In genomic region chr8:122335638-122336250, GRCm38 (mm10) we compare ENCODE assay signal across 9 mouse cellular contexts. TPM values are rescaled to one million over a fixed set of nuclear protein-coding genes. Genes with fewer than 3 reads are reported as not detected.
A peak's percentile ranks its signal among the peaks of the same experiment; 100 is the strongest.
DNase-seq lines count a peak whose midpoint lies in the region; ATAC-seq lines count a peak whose summit lies in the region.
"Had no signal": no experiment of that assay in that cellular context is flagged by ENCODE, and none has a peak within 500 bp of the region (broad histone marks: within the 10 kb centered on the region; RNA-seq: fewer than 3 reads in every experiment).

No protein-coding gene starts in this region.

- H3K4me1 ChIP-seq in embryonic facial prominence, embryonic 11.5 days (ENCODE audit: control insufficient read depth, insufficient read depth, low read length): peaks cover 4% of the 10 kb centered on the region

- peak overlapping the region; percentile 43 for H3K9ac ChIP-seq in embryonic facial prominence, embryonic 11.5 days (replicated peaks; ENCODE audit: low read length)

- H3K4me2 ChIP-seq in embryonic facial prominence, embryonic 11.5 days (ENCODE audit: low read depth, low read length): peak overlapping the region; percentile 94

- intact Hi-C loops in left cerebral cortex, postnatal 10 days (cut with DNase I): loop anchor here (5.0 kb wide), 1 partner anchor 37 kb away; no protein-coding TSS in a partner anchor

- H3K9me3 ChIP-seq in embryonic facial prominence, embryonic 11.5 days (replicated peaks; ENCODE audit: control insufficient read depth, low read length): no peaks in the 10 kb centered on the region

- peaks cover 43% of the 10 kb centered on the region for H3K27me3 ChIP-seq in embryonic facial prominence, embryonic 11.5 days (ENCODE audit: control insufficient read depth, insufficient read depth, low read length)

- no peak overlapping the region for H3K27ac ChIP-seq in embryonic facial prominence, embryonic 11.5 days (replicated peaks; ENCODE audit: low read depth, low read length)

- ATAC-seq in embryonic facial prominence, embryonic 11.5 days (replicated peaks; ENCODE audit: insufficient number of reproducible peaks, low FRiP score, low TSS enrichment, low read depth): no peak
- ATAC-seq in megakaryocyte-erythroid progenitor cell, adult 5-6 weeks (replicated peaks; ENCODE audit: low FRiP score, low TSS enrichment, poor library complexity, severe bottlenecking): no peak

- 8% methylated on average over 57 of the region's 57 CpGs for WGBS in embryonic facial prominence, embryonic 11.5 days

- peak; percentile 51 to 60 for DNase-seq in cerebellum, postnatal 10 days
- no peak for DNase-seq in cerebellum, adult 11-12 months
- no peak for DNase-seq in embryonic facial prominence, embryonic 11.5 days (ENCODE audit: low spot score)
- peak; percentile 32 for DNase-seq in kidney, adult 9 months
- DNase-seq in lung, postnatal 4 days: peak; percentile 37 to 70
- DNase-seq in adrenal gland, postnatal 4 days (ENCODE audit: low spot score in 2 of 2): no peak
- no peak for DNase-seq in left cerebral cortex, postnatal 10 days (ENCODE audit: extremely low spot score in 1 of 2, low spot score in 2 of 2)

- H3K4me3 ChIP-seq in embryonic facial prominence, embryonic 11.5 days (ENCODE audit: low read depth, low read length): peak overlapping the region; percentile 50

- no peaks in the 10 kb centered on the region for H3K36me3 ChIP-seq in embryonic facial prominence, embryonic 11.5 days (replicated peaks; ENCODE audit: control insufficient read depth, insufficient read depth, low read depth, low read length)

RNA-seq across cellular contexts. Expression of gene Trhr2, which starts 24.8 kb away (rescaled TPM):
- polyA plus RNA-seq in embryonic facial prominence, embryonic 11.5 days (2014; fragmentation: Nextera tagmentation; extraction: Ambion mirVana): not detected in 2 replicates
- not detected in 2 replicates for total RNA-seq in megakaryocyte-erythroid progenitor cell, adult 5-6 weeks (2014; fragmentation: Nextera tagmentation)
- not detected in 2 replicates for total RNA-seq in megakaryocyte-erythroid progenitor cell, adult 5-6 weeks (2017)
- not detected for total RNA-seq in adrenal gland, postnatal 4 days (2021)
- 1 to 10 TPM; 1.4 to 1.9 TPM for total RNA-seq in left cerebral cortex, postnatal 10 days (2021)
- total RNA-seq: common myeloid progenitor, adult 5-6 weeks had no signal

RNA-seq across cellular contexts. Expression of gene Zc3h18, which starts 40.7 kb away (rescaled TPM):
- polyA plus RNA-seq in embryonic facial prominence, embryonic 11.5 days (2014; fragmentation: Nextera tagmentation; extraction: Ambion mirVana): 39.3 and 40.1 TPM in 2 replicates
- 69.7 and 77.5 TPM in 2 replicates for total RNA-seq in megakaryocyte-erythroid progenitor cell, adult 5-6 weeks (2014; fragmentation: Nextera tagmentation)
- total RNA-seq in megakaryocyte-erythroid progenitor cell, adult 5-6 weeks (2017): 81.4 and 93.2 TPM in 2 replicates
- 10 to 100 TPM; 48.9 to 52.0 TPM for total RNA-seq in adrenal gland, postnatal 4 days (2021)
- 10 to 100 TPM; 32.6 to 33.4 TPM for total RNA-seq in left cerebral cortex, postnatal 10 days (2021)

RNA-seq across cellular contexts. Expression of gene Zfpm1, which starts 53.8 kb away (rescaled TPM):
- polyA plus RNA-seq in embryonic facial prominence, embryonic 11.5 days (2014; fragmentation: Nextera tagmentation; extraction: Ambion mirVana): 1.5 and 1.8 TPM in 2 replicates
- total RNA-seq in megakaryocyte-erythroid progenitor cell, adult 5-6 weeks (2014; fragmentation: Nextera tagmentation): 188 and 219 TPM in 2 replicates
- 43.8 and 102 TPM in 2 replicates for total RNA-seq in megakaryocyte-erythroid progenitor cell, adult 5-6 weeks (2017)
- total RNA-seq in adrenal gland, postnatal 4 days (2021): 10 to 100 TPM; 32.9 to 42.5 TPM
- total RNA-seq in left cerebral cortex, postnatal 10 days (2021): 10 to 100 TPM; 14.1 to 15.6 TPM

Comparison
In these comparisons a context has a peak if more than half of its experiments do, and no peak if none do; other contexts are left out.
1. DNase-seq: peak in cerebellum, postnatal 10 days (2 of 2), kidney, adult 9 months (single experiment) and lung, postnatal 4 days (2 of 2); none in cerebellum, adult 11-12 months (single experiment), embryonic facial prominence, embryonic 11.5 days (single experiment), adrenal gland, postnatal 4 days (0 of 2) and left cerebral cortex, postnatal 10 days (0 of 2).